Mouse (Mus musculus) intestine, embryonic 16.5 days (tissue): ENCODE measurements around the gene Wasf2. TPM values are rescaled to one million over a fixed set of nuclear protein-coding genes. Genes with fewer than 3 reads are reported as not detected.

Experiments
- ATAC-seq: fragments of 200-750 bp; cut with Nextera tagmentation; 2 replicates; pipeline ENCODE4 v1.8.0; 2017; ENCODE audit warnings: moderate TSS enrichment, moderate library complexity
- H3K27ac ChIP-seq: fragments of 300-500 bp; sonication (generic); 2 replicates; pipeline ENCODE4 v1.5.1; 2014; ENCODE audit warnings: mild to moderate bottlenecking, low read length
- H3K27me3 ChIP-seq: fragments of 300-500 bp; sonication (generic); replicated peaks from 2 replicates; pipeline ENCODE4 v1.6.1; 2014; ENCODE audit warnings: low read length, control low read depth, mixed read lengths; ENCODE audit not compliant: control insufficient read depth, insufficient read depth
- H3K36me3 ChIP-seq: fragments of 300-500 bp; sonication (generic); 2 replicates; pipeline ENCODE4 v1.6.1; 2014; ENCODE audit warnings: low read length, control low read depth; ENCODE audit not compliant: control insufficient read depth, insufficient read depth
- H3K4me1 ChIP-seq: fragments of 300-500 bp; sonication (generic); 2 replicates; pipeline ENCODE4 v1.6.1; 2014; ENCODE audit warnings: low read length, control low read depth, mixed read lengths; ENCODE audit not compliant: control insufficient read depth, insufficient read depth
- H3K4me2 ChIP-seq: fragments of 300-500 bp; sonication (generic); 2 replicates; pipeline ENCODE4 v1.6.1; 2014; ENCODE audit warnings: low read depth, low read length, control low read depth
- H3K4me3 ChIP-seq: fragments of 300-500 bp; sonication (generic); 2 replicates; pipeline ENCODE4 v1.5.1; 2014; ENCODE audit warnings: mild to moderate bottlenecking, low read length
- H3K9ac ChIP-seq: fragments of 300-500 bp; sonication (generic); 2 replicates; pipeline ENCODE4 v1.6.1; 2014; ENCODE audit warnings: low read depth, low read length
- H3K9me3 ChIP-seq: fragments of 300-500 bp; sonication (generic); 2 replicates; pipeline ENCODE4 v1.6.1; 2016; ENCODE audit warnings: low read length, control low read depth; ENCODE audit not compliant: control insufficient read depth
- WGBS: fragments of 180-500 bp; shearing (Covaris S2); extraction: QIAGEN DNeasy Blood & Tissue Kit; methylation state at CpG from one replicate; pipeline ENCODE4 v1.1.7; 2014; 5-methylcytosine and 5-hydroxymethylcytosine counted together
- polyA plus RNA-seq: library from polyadenylated mRNA; unstranded; fragments of >200 nt; fragmentation: Nextera tagmentation; extraction: Ambion mirVana; gene quantifications from 2 replicates; pipeline ENCODE4 v1.2.1, GENCODE M21; 2015

Wasf2 gene
- polyA plus RNA-seq: 76.9 and 81.9 TPM in 2 replicates

GRCm38 (mm10) chr4:133129931-133130889, at the start of gene Wasf2:
TSS of gene Wasf2 (plus strand) at chr4:133130505.
- Histone ChIP-seq H3K4me1 (peaks cover 16% of the 10 kb centered on the region), H3K9ac (peak within 1 kb of the TSS; percentile 96), H3K9me3 (no peaks in the 10 kb centered on the region), H3K4me2 (peak within 1 kb of the TSS; percentile 87), H3K4me3 (peak within 1 kb of the TSS; percentile 92), H3K36me3 (no peaks in the 10 kb centered on the region), H3K27me3 (no peaks in the 10 kb centered on the region), H3K27ac (peak within 1 kb of the TSS; percentile 85)
- WGBS: under 1% methylated on average over 63 of the region's 65 CpGs
- peak; percentile 97 for ATAC-seq

DNA sequence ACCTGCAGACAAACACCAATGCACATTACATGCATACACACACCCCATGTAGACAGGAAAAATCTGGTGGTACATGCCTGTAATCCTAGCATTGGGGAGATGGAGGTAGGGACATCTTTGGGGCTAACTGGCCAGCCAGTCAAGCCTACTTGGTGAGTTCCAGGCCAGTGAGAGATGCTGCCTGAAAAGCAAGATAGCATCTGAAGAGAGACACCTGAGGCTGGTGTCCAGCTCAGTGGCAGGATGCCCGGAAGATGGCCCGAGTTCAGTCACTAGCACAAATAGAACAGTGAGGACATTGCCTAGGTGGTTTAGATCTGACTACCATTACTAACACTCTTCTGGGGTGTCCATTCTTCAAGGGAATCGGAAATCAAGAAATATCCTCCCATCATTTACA, 49.4 kb upstream of the Wasf2 start:
- Histone ChIP-seq H3K4me2 (no peak overlapping the region), H3K27ac (no peak overlapping the region), H3K9me3 (no peaks in the 10 kb centered on the region), H3K4me1 (peaks cover 42% of the 10 kb centered on the region), H3K4me3 (no peak overlapping the region), H3K9ac (no peak overlapping the region), H3K27me3 (no peaks in the 10 kb centered on the region), H3K36me3 (0 out of 2 replicates have a peak, but pooled peaks cover 6% of the 10 kb centered on the region)
- 92% methylated on average over 3 of the region's 3 CpGs for WGBS
- ATAC-seq: no peak

GRCm38 (mm10) chr4:133082216-133082773, 48.0 kb upstream of the Wasf2 start:
- Histone ChIP-seq H3K36me3 (0 out of 2 replicates have a peak, but pooled peaks cover 6% of the 10 kb centered on the region), H3K9ac (no peak overlapping the region), H3K27me3 (no peaks in the 10 kb centered on the region), H3K4me3 (no peak overlapping the region), H3K27ac (no peak overlapping the region), H3K9me3 (no peaks in the 10 kb centered on the region), H3K4me1 (peaks cover 56% of the 10 kb centered on the region), H3K4me2 (no peak overlapping the region)
- ATAC-seq: no peak
- 83% methylated on average over 6 of the region's 6 CpGs for WGBS

DNA sequence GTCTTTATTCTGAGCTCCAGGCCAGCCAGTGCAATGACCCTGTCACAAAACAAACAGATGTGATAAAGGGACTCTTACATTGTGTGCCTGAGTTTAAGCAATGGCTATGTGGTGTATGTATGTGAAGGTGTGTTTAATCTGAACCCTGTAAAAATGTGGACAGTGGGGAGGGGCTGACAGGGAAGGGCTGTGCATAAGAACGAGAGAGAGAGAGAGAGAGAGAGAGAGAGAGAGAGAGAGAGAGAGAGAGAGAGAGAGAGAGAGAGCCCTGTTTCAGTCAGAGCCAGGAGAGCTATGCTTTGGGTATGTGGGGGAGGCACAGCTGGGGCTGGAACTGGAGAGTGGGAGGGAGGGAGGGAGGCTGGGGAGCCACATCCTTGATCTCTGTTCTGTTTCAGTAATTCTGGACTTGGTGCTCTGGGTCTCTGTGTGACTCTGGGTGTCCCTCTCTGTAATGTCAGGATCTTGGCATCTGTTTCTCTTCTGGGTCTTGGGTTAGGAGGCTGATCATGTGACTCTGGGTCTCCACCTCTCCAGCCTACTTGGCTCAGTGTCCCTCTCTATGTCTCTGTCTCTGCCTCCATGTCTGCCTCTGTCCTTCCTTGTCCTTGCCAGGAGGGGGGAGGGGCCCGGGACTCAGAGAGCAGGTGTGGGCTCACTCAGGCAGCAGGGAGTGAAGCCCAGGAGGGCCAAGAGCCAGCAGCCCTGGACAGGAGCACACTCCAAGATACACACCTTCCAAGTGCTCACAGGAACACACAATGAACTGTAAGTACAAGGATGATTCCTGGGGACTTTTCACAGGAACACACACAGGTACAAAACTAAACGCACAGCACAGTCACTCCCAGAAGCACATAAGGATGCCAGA, 46.1 kb upstream of the Wasf2 start:
- Histone ChIP-seq H3K4me1 (peaks cover 61% of the 10 kb centered on the region), H3K9ac (peak overlapping the region; percentile 73), H3K27ac (peak overlapping the region; percentile 78), H3K9me3 (no peaks in the 10 kb centered on the region), H3K4me2 (peak overlapping the region; percentile 88), H3K4me3 (peak overlapping the region; percentile 51), H3K36me3 (no peaks in the 10 kb centered on the region), H3K27me3 (no peaks in the 10 kb centered on the region)
- ATAC-seq: peak; percentile 48
- 10% methylated on average over 3 of the region's 3 CpGs for WGBS

DNA sequence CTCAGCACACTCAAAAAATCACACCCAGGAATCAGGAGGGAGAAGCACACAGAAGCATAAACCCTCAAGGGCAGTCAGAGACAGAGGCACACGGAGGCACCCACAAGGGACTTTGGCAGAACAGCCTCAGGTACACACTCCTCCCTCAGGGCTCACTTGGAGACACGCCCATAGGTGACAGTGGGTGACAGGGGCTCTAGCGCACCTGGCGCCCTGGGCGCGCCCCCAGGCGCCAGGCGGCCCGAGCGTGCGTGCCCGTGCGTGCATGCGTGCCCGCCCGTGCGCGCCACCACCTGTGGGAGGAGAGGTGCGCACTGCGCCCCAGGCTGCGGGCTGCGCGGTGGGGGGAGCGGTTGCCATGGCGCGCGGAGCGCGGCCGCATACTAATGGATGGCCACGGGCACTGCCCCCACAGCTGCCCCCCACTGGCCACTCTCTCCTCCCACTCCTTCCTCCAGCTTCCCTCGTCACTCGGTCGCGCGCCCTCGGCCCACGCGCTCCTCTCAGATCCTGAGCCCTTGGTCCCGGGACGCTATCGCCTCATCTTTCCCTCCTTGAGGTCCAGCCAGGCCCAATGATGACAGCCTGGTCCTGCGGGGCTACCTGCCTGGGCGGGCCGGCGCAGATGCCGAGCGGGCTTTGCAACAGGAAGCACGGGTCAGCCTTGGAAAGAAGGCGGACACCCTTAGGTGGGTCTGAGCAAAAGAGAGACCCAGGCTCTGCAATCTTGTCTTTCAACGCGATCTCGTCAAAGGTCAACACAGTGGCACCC, 45.1 kb upstream of the Wasf2 start:
- H3K27ac ChIP-seq: peak overlapping the region; percentile 78
- peak overlapping the region; percentile 88 for H3K4me2 ChIP-seq
- ATAC-seq: peak; percentile 81
- peak overlapping the region; percentile 73 for H3K9ac ChIP-seq
- no peaks in the 10 kb centered on the region for H3K36me3 ChIP-seq
- WGBS: under 1% methylated on average over 50 of the region's 53 CpGs
- H3K4me1 ChIP-seq: peaks cover 69% of the 10 kb centered on the region
- H3K27me3 ChIP-seq: no peaks in the 10 kb centered on the region
- peak overlapping the region; percentile 51 for H3K4me3 ChIP-seq
- no peaks in the 10 kb centered on the region for H3K9me3 ChIP-seq

DNA sequence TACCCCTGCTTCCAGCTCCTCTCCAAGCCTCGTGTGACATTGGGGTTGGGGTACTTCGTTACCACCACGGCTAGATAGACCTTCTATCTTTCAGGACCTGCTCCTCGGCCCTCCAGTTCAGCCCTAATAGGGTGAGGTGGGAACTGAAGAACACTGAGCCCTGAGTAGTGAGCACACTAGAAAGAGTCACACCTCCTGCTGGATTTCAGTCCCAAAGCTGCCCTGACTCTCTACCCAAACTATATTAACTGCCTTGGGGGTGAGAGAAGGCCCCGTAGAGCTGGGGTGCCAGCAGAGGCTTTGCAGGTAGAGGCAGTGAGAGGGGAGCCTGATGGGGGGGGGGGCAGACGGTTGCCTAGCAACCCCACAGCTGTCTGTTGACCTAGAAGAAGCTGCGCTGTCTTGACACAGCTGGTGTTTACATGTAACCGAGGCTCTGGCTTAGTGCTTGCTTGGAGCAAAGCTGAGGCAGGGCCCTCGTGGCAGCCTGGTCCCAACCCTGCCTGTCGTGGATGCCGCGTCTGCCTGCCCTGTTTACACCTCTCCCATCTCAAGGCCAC, 44.4 kb upstream of the Wasf2 start:
- no peaks in the 10 kb centered on the region for H3K27me3 ChIP-seq
- H3K9me3 ChIP-seq: no peaks in the 10 kb centered on the region
- 12% methylated on average over 12 of the region's 12 CpGs for WGBS
- H3K4me2 ChIP-seq: peak overlapping the region; percentile 88
- H3K9ac ChIP-seq: peak overlapping the region; percentile 73
- no peaks in the 10 kb centered on the region for H3K36me3 ChIP-seq
- H3K4me3 ChIP-seq: peak overlapping the region; percentile 51
- ATAC-seq: peak; percentile 9; the same call in 1 of the 2 replicates
- peaks cover 71% of the 10 kb centered on the region for H3K4me1 ChIP-seq
- peak overlapping the region; percentile 78 for H3K27ac ChIP-seq

DNA sequence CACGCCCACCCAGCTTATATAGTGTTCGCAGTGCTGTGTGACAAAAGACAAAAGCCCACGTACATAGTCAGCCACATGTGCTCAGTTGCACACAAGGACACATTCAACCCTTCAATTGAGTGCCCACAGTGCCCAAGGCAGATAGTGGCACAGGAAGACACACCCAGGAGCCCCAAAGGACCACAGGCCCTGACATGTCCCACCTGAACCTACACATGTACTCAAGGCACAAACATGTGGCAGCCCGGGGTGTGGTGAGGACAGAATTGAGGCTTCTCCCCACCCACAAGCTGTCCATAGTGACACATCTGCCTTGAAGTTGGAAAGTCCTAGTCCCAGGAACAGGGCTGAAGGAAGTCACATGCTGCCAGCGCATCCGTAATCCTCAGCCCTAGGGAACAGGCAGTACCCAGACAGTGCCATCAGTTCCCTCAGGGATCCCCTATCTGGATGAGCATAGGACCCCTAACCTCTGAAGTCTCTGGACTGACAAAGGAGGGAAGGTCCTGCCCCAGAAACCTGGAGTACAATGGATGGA, 43.1 kb upstream of the Wasf2 start:
- Histone ChIP-seq H3K4me3 (no peak overlapping the region), H3K27ac (peak overlapping the region; percentile 78), H3K36me3 (no peaks in the 10 kb centered on the region), H3K27me3 (no peaks in the 10 kb centered on the region), H3K9ac (peak overlapping the region; percentile 36), H3K9me3 (no peaks in the 10 kb centered on the region), H3K4me1 (peaks cover 82% of the 10 kb centered on the region), H3K4me2 (no peak overlapping the region)
- 79% methylated on average over 6 of the region's 6 CpGs for whole genome bisulfite sequencing
- no peak for ATAC-seq

DNA sequence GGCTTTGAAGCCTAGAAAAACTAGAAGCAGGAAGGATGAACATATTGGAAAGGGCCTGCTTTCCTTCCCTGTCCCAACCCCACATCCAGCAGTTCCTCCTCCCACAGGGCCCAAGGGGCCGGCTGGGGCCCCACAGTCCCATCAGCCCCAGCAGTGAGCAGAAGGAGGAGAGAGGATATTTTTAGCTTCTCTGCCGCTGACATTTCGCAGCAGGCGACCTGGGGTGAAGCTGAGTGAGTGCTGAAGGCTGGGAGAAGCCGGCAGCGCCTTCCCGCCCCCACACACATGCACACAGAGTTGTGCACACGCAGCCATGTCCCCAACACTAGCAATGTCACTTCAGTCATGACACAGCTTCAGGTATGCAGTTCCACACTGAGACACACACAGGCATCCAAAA, 42.5 kb upstream of the Wasf2 start:
- Histone ChIP-seq H3K4me2 (peak overlapping the region; percentile 22; the same call in 1 of the 2 replicates), H3K27ac (peak overlapping the region; percentile 78), H3K4me3 (no peak overlapping the region; the same call in 1 of the 2 replicates), H3K27me3 (no peaks in the 10 kb centered on the region), H3K4me1 (peaks cover 86% of the 10 kb centered on the region), H3K9me3 (no peaks in the 10 kb centered on the region), H3K36me3 (no peaks in the 10 kb centered on the region), H3K9ac (peak overlapping the region; percentile 36; the same call in 1 of the 2 replicates)
- WGBS: 16% methylated on average over 8 of the region's 8 CpGs
- ATAC-seq: no peak; the same call in 1 of the 2 replicates
